Mouse (Mus musculus) embryonic facial prominence, embryonic 15.5 days (tissue): ENCODE measurements around the gene Rnf6. TPM values are rescaled to one million over a fixed set of nuclear protein-coding genes. Genes with fewer than 3 reads are reported as not detected.
"Not testable (repeated sequence)": the region's sequence is repeated elsewhere in the genome, so short reads cannot be mapped to it uniquely, and the experiment has no call there.

Source experiments
- ATAC-seq: fragments of 200-750 bp; cut with Nextera tagmentation; 2 replicates; pipeline ENCODE4 v1.8.0; 2017; ENCODE audit warnings: low read depth, moderate TSS enrichment; ENCODE audit not compliant: insufficient number of reproducible peaks, low FRiP score, low TSS enrichment
- H3K27ac ChIP-seq: fragments of 300-500 bp; sonication (generic); replicated peaks from 2 replicates; pipeline ENCODE4 v1.5.1; 2015; ENCODE audit warnings: mild to moderate bottlenecking, inconsistent platforms
- H3K27me3 ChIP-seq: fragments of 300-500 bp; sonication (generic); 2 replicates; pipeline ENCODE4 v1.6.1; 2015; ENCODE audit warnings: inconsistent platforms
- H3K36me3 ChIP-seq: fragments of 300-500 bp; sonication (generic); 2 replicates; pipeline ENCODE4 v1.6.1; 2015; ENCODE audit warnings: mild to moderate bottlenecking, inconsistent platforms
- H3K4me1 ChIP-seq: fragments of 300-500 bp; sonication (generic); 2 replicates; pipeline ENCODE4 v1.6.1; 2015; ENCODE audit warnings: inconsistent platforms
- H3K4me2 ChIP-seq: fragments of 300-500 bp; sonication (generic); replicated peaks from 2 replicates; pipeline ENCODE4 v1.6.1; 2015; ENCODE audit warnings: mild to moderate bottlenecking, inconsistent platforms
- H3K4me3 ChIP-seq: fragments of 300-500 bp; sonication (generic); replicated peaks from 2 replicates; pipeline ENCODE4 v1.5.1; 2015; ENCODE audit warnings: mild to moderate bottlenecking, inconsistent platforms
- H3K9ac ChIP-seq: fragments of 300-500 bp; sonication (generic); 2 replicates; pipeline ENCODE4 v1.6.1; 2015; ENCODE audit warnings: inconsistent platforms
- H3K9me3 ChIP-seq: fragments of 300-500 bp; sonication (generic); replicated peaks from 2 replicates; pipeline ENCODE4 v1.6.1; 2016; ENCODE audit warnings: inconsistent platforms
- WGBS: fragments of 180-500 bp; shearing (Covaris S2); methylation state at CpG from one replicate; pipeline ENCODE4 v1.1.7; 2015; 5-methylcytosine and 5-hydroxymethylcytosine counted together
- polyA plus RNA-seq: library from polyadenylated mRNA; unstranded; fragments of >200 nt; fragmentation: Nextera tagmentation; extraction: Ambion mirVana; gene quantifications from 2 replicates; pipeline ENCODE4 v1.2.1, GENCODE M21; 2015

The Rnf6 gene
- polyA plus RNA-seq, 1 experiment from 2014 or later = 51.5 TPM

DNA sequence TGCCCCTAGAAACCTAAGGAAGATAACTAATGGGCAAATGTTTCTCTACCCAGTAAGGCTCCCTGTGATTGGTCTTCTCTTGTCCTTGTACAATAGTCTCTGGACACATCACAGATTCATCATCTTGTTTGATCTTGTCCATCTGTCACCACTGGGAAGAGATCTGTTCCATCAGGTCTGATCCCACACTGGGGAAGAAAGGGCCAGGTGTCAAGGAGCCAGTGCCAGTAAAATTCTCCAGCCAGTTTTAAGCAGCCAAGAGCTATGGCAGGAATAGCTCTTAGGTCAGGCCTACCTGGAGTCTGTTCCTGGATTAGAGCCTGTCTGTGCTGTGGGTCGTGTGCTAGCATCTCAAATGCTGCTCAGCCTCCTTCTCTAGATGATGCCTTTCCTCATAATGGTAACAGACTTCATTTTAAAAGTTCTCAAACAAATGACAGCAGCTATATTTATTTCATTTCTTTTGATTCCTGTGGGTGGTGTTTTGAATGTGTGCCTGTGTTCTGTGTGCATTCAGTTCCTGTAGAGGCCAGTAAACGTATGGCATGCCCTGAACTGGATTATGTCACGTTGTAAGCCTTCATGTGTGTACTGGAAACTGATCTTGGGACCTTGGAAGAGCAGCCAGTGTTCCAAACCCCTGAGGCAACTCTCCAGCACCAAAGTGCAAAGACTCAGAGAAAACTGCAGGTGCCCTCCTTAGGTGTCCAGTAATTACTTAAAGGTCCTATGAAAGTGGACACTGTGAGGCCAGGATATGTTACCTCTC, 30.7 kb downstream of the Rnf6 start:
- 51% methylated on average over 3 of the region's 3 CpGs for WGBS
- Histone ChIP-seq H3K36me3 (no peaks in the 10 kb centered on the region), H3K27ac (no peak overlapping the region), H3K9me3 (no peaks in the 10 kb centered on the region), H3K27me3 (no peaks in the 10 kb centered on the region), H3K4me2 (no peak overlapping the region), H3K4me3 (no peak overlapping the region), H3K4me1 (no peaks in the 10 kb centered on the region), H3K9ac (no peak overlapping the region)
- ATAC-seq = no peak

DNA sequence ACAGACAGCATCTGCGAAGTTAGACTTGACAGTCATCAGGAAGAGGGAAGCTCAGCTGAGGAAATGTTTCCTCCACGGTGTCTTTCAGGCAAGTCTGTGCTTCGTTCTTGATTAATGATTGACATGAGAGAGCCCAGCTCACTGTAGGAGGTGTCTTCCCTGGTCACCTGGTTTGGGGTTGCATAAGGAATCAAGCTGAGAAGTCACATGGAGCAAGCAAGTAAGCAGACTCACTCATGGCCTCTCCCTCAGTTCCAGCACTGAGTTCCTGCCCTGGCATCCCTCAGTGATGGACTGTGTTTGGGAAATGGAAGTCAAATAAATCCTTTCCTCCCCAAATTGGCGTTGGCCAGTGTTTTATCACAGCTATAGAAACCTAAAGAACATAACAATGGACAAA, 31.3 kb downstream of the Rnf6 start:
- H3K27me3 ChIP-seq = no peaks in the 10 kb centered on the region
- ATAC-seq = no peak
- H3K36me3 ChIP-seq = no peaks in the 10 kb centered on the region
- H3K4me1 ChIP-seq = no peaks in the 10 kb centered on the region
- WGBS = 64% methylated on average over 4 of the region's 4 CpGs
- H3K9ac ChIP-seq = no peak overlapping the region
- H3K9me3 ChIP-seq = no peaks in the 10 kb centered on the region
- no peak overlapping the region for H3K27ac ChIP-seq
- no peak overlapping the region for H3K4me2 ChIP-seq
- no peak overlapping the region for H3K4me3 ChIP-seq

DNA sequence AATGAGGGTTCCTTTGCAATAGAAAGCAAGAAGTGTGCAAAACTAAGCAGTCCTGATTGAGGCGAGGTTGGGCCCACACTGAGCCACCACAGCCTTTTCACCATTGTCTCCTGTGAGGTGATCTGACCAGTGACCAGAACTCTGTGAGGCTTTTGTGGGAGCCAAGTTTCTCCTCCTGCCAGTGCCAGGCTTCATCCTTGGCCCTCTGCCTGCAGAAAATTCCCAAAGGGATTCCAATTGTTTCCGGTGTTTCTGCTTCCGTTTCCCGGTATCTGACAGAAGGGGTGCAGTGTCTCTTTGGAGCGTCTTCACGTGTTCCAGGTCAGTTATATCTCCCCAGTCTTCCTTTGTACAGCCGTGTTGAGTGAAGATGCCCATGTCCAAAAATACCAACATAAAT, 32.6 kb downstream of the Rnf6 start:
- H3K27me3 ChIP-seq = no peaks in the 10 kb centered on the region
- H3K4me1 ChIP-seq = no peaks in the 10 kb centered on the region
- ATAC-seq = no peak
- no peak overlapping the region for H3K27ac ChIP-seq
- H3K9ac ChIP-seq = no peak overlapping the region
- H3K9me3 ChIP-seq = no peaks in the 10 kb centered on the region
- no peak overlapping the region for H3K4me2 ChIP-seq
- no peaks in the 10 kb centered on the region for H3K36me3 ChIP-seq
- no peak overlapping the region for H3K4me3 ChIP-seq
- 82% methylated on average over 7 of the region's 7 CpGs for WGBS

DNA sequence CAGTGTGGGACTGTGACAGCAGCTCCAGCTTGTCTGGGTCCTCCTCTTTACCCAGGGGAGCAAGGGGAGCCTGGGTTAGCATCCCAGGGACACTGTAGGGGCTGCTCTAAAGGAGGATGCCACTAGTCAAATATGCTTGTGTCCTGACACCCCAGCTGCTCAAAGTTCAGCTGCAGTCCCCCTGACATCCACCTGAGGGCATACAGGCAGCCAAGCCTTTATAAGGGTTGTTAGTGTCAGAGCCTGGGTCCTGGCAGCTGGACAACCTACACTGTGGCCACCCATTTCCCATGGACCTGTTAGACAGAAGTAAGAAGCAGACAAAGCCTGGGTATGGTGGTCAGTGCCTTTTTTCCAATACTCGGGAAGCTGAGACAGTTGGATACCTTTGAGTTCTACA, 33.2 kb downstream of the Rnf6 start:
- ATAC-seq = no peak
- H3K4me2 ChIP-seq = no peak overlapping the region
- no peaks in the 10 kb centered on the region for H3K27me3 ChIP-seq
- H3K4me1 ChIP-seq = no peaks in the 10 kb centered on the region
- WGBS = 81% methylated on average over 1 of the region's 1 CpGs
- no peak overlapping the region for H3K4me3 ChIP-seq
- H3K36me3 ChIP-seq = no peaks in the 10 kb centered on the region
- no peaks in the 10 kb centered on the region for H3K9me3 ChIP-seq
- no peak overlapping the region for H3K27ac ChIP-seq
- no peak overlapping the region for H3K9ac ChIP-seq

DNA sequence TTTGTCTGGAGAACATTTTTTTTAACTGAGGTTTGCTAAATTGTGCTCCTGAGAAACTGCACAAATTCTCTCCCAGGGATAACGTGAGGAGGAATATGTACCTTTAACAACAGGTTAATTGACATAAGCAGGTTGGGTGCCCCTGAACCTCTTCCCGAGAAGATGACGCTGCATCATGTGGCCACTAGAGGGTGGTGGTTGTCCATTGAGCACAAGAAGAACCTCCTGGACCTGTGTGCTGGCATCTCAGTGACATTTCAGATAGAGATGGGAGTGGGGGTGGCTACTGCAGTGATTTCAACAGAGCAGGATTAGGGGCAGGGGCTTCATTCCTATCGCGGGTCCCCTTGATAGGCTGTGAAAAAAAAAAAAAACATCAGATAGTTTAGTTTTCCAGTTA, 33.9 kb downstream of the Rnf6 start:
- not testable (repeated sequence) for H3K27ac ChIP-seq, H3K9me3 ChIP-seq, H3K4me1 ChIP-seq, H3K4me3 ChIP-seq, H3K36me3 ChIP-seq, H3K4me2 ChIP-seq, ATAC-seq, H3K9ac ChIP-seq, H3K27me3 ChIP-seq
- WGBS = 25% methylated on average over 5 of the region's 5 CpGs

DNA sequence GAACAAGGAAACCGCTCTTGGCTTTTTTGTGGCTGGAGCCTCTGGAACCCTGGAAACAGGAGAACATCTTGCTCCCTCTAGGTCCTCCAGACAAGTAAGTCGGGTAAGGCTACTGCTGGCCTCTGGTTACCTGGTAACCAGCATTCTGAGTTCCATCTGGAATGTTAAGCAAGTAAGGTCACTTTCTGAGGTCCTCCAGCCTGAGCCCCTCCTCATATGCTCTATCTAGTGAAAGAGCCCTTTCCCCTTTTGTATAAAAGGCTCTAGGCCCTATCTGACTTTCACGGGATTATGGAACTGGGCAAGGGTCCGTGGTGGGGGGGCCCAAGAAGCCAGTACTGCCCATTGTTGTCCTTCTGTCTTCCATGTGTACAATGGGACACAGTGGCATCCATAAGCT, 36.2 kb downstream of the Rnf6 start, which contains the start of gene 1700001J03Rik:
1700001J03Rik (minus strand) TSS at position 101 of the 400 bp plus-strand sequence.
- 72% methylated on average over 4 of the region's 4 CpGs for WGBS
- not testable (repeated sequence) for H3K4me2 ChIP-seq, H3K9me3 ChIP-seq, H3K36me3 ChIP-seq, ATAC-seq, H3K9ac ChIP-seq, H3K4me3 ChIP-seq, H3K27me3 ChIP-seq, H3K4me1 ChIP-seq, H3K27ac ChIP-seq

DNA sequence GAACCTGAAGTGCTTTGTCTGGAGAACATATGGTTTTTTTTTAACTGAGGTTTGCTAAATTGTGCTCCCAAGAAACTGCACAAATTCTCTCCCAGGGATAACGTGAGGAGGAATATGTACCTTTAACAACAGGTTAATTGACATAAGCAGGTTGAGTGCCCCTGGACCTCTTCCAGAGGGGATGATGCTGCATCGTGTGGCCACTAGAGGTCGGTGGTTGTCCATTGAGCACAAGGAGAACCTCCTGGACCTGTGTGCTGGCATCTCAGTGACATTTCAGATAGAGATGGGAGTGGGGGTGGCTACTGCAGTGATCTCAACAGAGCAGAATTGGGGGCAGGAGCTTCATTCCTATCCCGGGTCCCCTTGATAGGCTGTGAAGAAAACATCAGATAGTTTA, 48.6 kb downstream of the Rnf6 start:
- ATAC-seq, H3K4me3 ChIP-seq: not testable (repeated sequence)

DNA sequence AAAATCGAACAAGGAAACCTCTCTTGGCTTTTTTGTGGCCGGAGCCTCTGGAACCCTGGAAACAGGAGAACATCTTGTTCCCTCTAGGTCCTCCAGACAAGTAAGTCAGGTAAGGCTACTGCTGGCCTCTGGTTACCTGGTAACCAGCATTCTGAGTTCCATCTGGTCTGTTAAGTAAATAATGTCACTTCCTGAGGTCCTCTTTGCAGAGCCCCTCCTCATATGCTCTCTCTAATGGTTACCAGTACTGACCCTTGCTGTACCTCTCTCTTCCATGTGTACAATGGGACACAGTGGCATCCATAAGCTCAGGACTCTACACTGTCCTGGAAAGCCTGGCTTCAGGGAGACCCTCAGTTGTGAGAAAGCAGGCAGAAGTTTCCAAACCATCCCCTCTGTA, 50.7 kb downstream of the Rnf6 start, which contains the start of gene Gm6309:
Gm6309 (minus strand) TSS at position 101 of the 400 bp plus-strand sequence.
- H3K4me3 ChIP-seq, H3K4me1 ChIP-seq, H3K27me3 ChIP-seq, ATAC-seq, H3K27ac ChIP-seq, H3K36me3 ChIP-seq, H3K9me3 ChIP-seq, H3K4me2 ChIP-seq, H3K9ac ChIP-seq: not testable (repeated sequence)
- 65% methylated on average over 2 of the region's 2 CpGs for WGBS

More for the DNA sequence above, 48.6 kb downstream of the Rnf6 start:
- H3K36me3 ChIP-seq, H3K27me3 ChIP-seq, H3K4me1 ChIP-seq, H3K9me3 ChIP-seq, H3K9ac ChIP-seq, H3K27ac ChIP-seq, H3K4me2 ChIP-seq: not testable (repeated sequence)
- 66% methylated on average over 4 of the region's 4 CpGs for WGBS

DNA sequence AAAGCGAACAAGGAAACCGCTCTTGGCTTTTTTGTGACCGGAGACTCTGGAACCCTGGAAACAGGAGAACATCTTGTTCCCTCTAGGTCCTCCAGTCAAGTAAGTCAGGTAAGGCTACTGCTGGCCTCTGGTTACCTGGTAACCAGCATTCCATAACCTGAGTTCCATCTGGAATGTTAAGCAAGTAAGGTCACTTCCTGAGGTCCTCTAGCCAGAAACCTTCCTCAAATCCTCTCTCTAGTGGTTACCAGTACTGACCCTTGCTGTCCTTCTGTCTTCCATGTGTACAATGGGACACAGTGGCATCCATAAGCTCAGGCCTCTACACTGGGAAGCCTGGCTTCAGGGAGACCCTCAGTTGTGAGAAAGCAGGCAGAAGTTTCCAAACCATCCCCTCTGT, 60.9 kb downstream of the Rnf6 start, which contains the start of gene Gm5565:
Gm5565 (minus strand) TSS at position 101 of the 400 bp plus-strand sequence.
- not testable (repeated sequence) for H3K36me3 ChIP-seq, H3K9me3 ChIP-seq, ATAC-seq, H3K4me3 ChIP-seq, H3K27me3 ChIP-seq, H3K27ac ChIP-seq, H3K4me1 ChIP-seq, H3K4me2 ChIP-seq, H3K9ac ChIP-seq
- WGBS = 90% methylated on average over 3 of the region's 3 CpGs

Other genes starting within 250 kb of the Rnf6 start
- gene Cyp3a25, start 211.9 kb downstream of the Rnf6 start, polyA plus RNA-seq = not detected in 2 replicates
- gene Cyp3a59, start 142.3 kb downstream of the Rnf6 start, polyA plus RNA-seq = not detected in 2 replicates
- gene Gm5565, start 61.0 kb downstream of the Rnf6 start, polyA plus RNA-seq = not detected in 2 replicates
- not detected in 2 replicates for gene Gm6309, start 50.8 kb downstream of the Rnf6 start, polyA plus RNA-seq
- gene 1700001J03Rik, start 36.3 kb downstream of the Rnf6 start, polyA plus RNA-seq = not detected in 2 replicates
- 16.2 and 17.7 TPM in 2 replicates for gene Cdk8, start 9.7 kb upstream of the Rnf6 start, polyA plus RNA-seq
- 3.2 and 3.5 TPM in 2 replicates for gene Wasf3, start 163.4 kb upstream of the Rnf6 start, polyA plus RNA-seq